Comparison of ENCODE assay signal across 12 mouse cellular contexts in genomic region chr4:138739136-138739851, GRCm38 (mm10). TPM values are rescaled to one million over a fixed set of nuclear protein-coding genes. Genes with fewer than 3 reads are reported as not detected.
DNase-seq lines count a peak whose midpoint lies in the region; ATAC-seq and TF ChIP-seq lines count a peak whose summit lies in the region.
"Had no signal": no experiment of that assay in that cellular context is flagged by ENCODE, and none has a peak within 500 bp of the region (broad histone marks: within the 10 kb centered on the region; RNA-seq: fewer than 3 reads in every experiment).

No protein-coding gene starts in this region.

- no peak for TF ChIP-seq CTCF in left cerebral cortex, adult 2 months (IDR thresholded peaks at IDR 0.05)

- intact Hi-C loops in left cerebral cortex, adult 2 months (cut with DNase I) = no loop called here
- intact Hi-C loops in left cerebral cortex, postnatal 4 days (cut with DNase I) = no loop called here

- peaks cover 17% of the 10 kb centered on the region for H3K27me3 ChIP-seq in forebrain, embryonic 10.5 days (ENCODE audit: poor library complexity, severe bottlenecking)
- H3K27me3 ChIP-seq in forebrain, embryonic 16.5 days (replicated peaks; ENCODE audit: control insufficient read depth, insufficient read depth, low read length) = no peaks in the 10 kb centered on the region
- H3K27me3 ChIP-seq: lung, embryonic 15.5 days had no signal

- H3K4me3 ChIP-seq in forebrain, embryonic 10.5 days = no peak overlapping the region
- no peak overlapping the region for H3K4me3 ChIP-seq in forebrain, embryonic 16.5 days (replicated peaks; ENCODE audit: low read length)
- no peak overlapping the region for H3K4me3 ChIP-seq in left cerebral cortex, adult 2 months
- H3K4me3 ChIP-seq: lung, embryonic 15.5 days had no signal

- no peak overlapping the region for H3K4me2 ChIP-seq in forebrain, embryonic 16.5 days (ENCODE audit: low read length)
- H3K4me2 ChIP-seq: lung, embryonic 15.5 days had no signal

- H3K9ac ChIP-seq in forebrain, embryonic 16.5 days (replicated peaks; ENCODE audit: low read depth, low read length) = no peak overlapping the region
- H3K9ac ChIP-seq: lung, embryonic 15.5 days had no signal

- 21% methylated on average over 7 of the region's 7 CpGs for WGBS in forebrain, embryonic 10.5 days
- WGBS in forebrain, embryonic 16.5 days = 21% methylated on average over 7 of the region's 7 CpGs

- H3K36me3 ChIP-seq in forebrain, embryonic 10.5 days (replicated peaks) = no peaks in the 10 kb centered on the region
- no peaks in the 10 kb centered on the region for H3K36me3 ChIP-seq in forebrain, embryonic 16.5 days (ENCODE audit: control insufficient read depth, insufficient read depth)
- H3K36me3 ChIP-seq: lung, embryonic 15.5 days had no signal

- H3K27ac ChIP-seq in forebrain, embryonic 10.5 days = peak overlapping the region; percentile 44
- H3K27ac ChIP-seq in forebrain, embryonic 16.5 days (ENCODE audit: low read length) = no peak overlapping the region
- H3K27ac ChIP-seq in left cerebral cortex, adult 2 months = peak overlapping the region; percentile 84
- H3K27ac ChIP-seq: lung, embryonic 15.5 days had no signal

- peak; percentile 21 for DNase-seq in forebrain, embryonic 10.5 days (ENCODE audit: extremely low spot score, low spot score)
- DNase-seq in left cerebral cortex, adult 2 months (ENCODE audit: extremely low spot score in 1 of 2, low spot score in 2 of 2) = peak; percentile 36 to 56
- no peak for DNase-seq in left cerebral cortex, postnatal 4 days
- peak; percentile 50 for DNase-seq in cerebellum, adult 9-11 months
- DNase-seq in mesoderm, embryonic 11.5 days (ENCODE audit: low read depth, low spot score) = peak; percentile 41
- DNase-seq in spleen, adult 12 weeks (ENCODE audit: low spot score) = no peak
- DNase-seq: heart, adult 11 months; thymus, adult 18-20 months had no signal

- no peaks in the 10 kb centered on the region for H3K9me3 ChIP-seq in forebrain, embryonic 10.5 days
- H3K9me3 ChIP-seq in forebrain, embryonic 16.5 days (ENCODE audit: control insufficient read depth, low read length) = no peaks in the 10 kb centered on the region
- H3K9me3 ChIP-seq: lung, embryonic 15.5 days had no signal

- peaks cover 51% of the 10 kb centered on the region for H3K4me1 ChIP-seq in forebrain, embryonic 10.5 days
- H3K4me1 ChIP-seq in forebrain, embryonic 16.5 days (replicated peaks; ENCODE audit: control insufficient read depth, insufficient read depth, low read length) = peaks cover 7% of the 10 kb centered on the region; the same call in 1 of the 2 replicates

- no peak for ATAC-seq in forebrain, embryonic 16.5 days
- no peak for ATAC-seq in CD4-positive, CD25-positive, alpha-beta regulatory T cell, adult 4 months

RNA-seq across cellular contexts. Expression of gene Ubxn10, which starts 2.3 kb away (rescaled TPM):
- polyA plus RNA-seq in forebrain, embryonic 10.5 days (2016; fragmentation: Nextera tagmentation; extraction: Ambion mirVana) = 1.0 and 1.4 TPM in 2 replicates
- 1.3 and 1.9 TPM in 2 replicates for polyA plus RNA-seq in forebrain, embryonic 16.5 days (2015; fragmentation: Nextera tagmentation; extraction: Ambion mirVana)
- total RNA-seq in left cerebral cortex, adult 2 months (2021) = 1 to 10 TPM; 1.4 to 1.5 TPM
- 1 to 10 TPM; 1.4 to 1.7 TPM for total RNA-seq in left cerebral cortex, postnatal 4 days (2021)
- not detected for polyA plus RNA-seq in CD4-positive, CD25-positive, alpha-beta regulatory T cell, adult 4 months (2017; shearing (Covaris generic))
- polyA plus RNA-seq: C2C12 had no signal

RNA-seq across cellular contexts. Expression of gene Pla2g2c, which starts 14.7 kb away (rescaled TPM):
- 0.33 and 0.57 TPM in 2 replicates for polyA plus RNA-seq in forebrain, embryonic 10.5 days (2016; fragmentation: Nextera tagmentation; extraction: Ambion mirVana)
- polyA plus RNA-seq in forebrain, embryonic 16.5 days (2015; fragmentation: Nextera tagmentation; extraction: Ambion mirVana) = not detected in 2 replicates
- total RNA-seq in left cerebral cortex, adult 2 months (2021) = not detected
- under 1 TPM in 1 of 2 experiments, not detected in 1; 0.10 TPM for total RNA-seq in left cerebral cortex, postnatal 4 days (2021)
- polyA plus RNA-seq in CD4-positive, CD25-positive, alpha-beta regulatory T cell, adult 4 months (2017; shearing (Covaris generic)) = not detected
- polyA plus RNA-seq: C2C12 had no signal

RNA-seq across cellular contexts. Expression of gene Pla2g2f, which starts 18.1 kb away (rescaled TPM):
- not detected in 2 replicates for polyA plus RNA-seq in forebrain, embryonic 10.5 days (2016; fragmentation: Nextera tagmentation; extraction: Ambion mirVana)
- polyA plus RNA-seq in forebrain, embryonic 16.5 days (2015; fragmentation: Nextera tagmentation; extraction: Ambion mirVana) = not detected in 2 replicates
- not detected for total RNA-seq in left cerebral cortex, adult 2 months (2021)
- total RNA-seq in left cerebral cortex, postnatal 4 days (2021) = not detected
- polyA plus RNA-seq in CD4-positive, CD25-positive, alpha-beta regulatory T cell, adult 4 months (2017; shearing (Covaris generic)) = not detected
- polyA plus RNA-seq: C2C12; lung, embryonic 15.5 days had no signal

RNA-seq across cellular contexts. Expression of gene Pla2g2d, which starts 36.2 kb away (rescaled TPM):
- polyA plus RNA-seq in forebrain, embryonic 10.5 days (2016; fragmentation: Nextera tagmentation; extraction: Ambion mirVana) = 0.15 TPM in 1 of 2 replicates, not detected in the other
- 0.16 TPM in 1 of 2 replicates, not detected in the other for polyA plus RNA-seq in forebrain, embryonic 16.5 days (2015; fragmentation: Nextera tagmentation; extraction: Ambion mirVana)
- under 1 TPM; 0.42 to 0.97 TPM for total RNA-seq in left cerebral cortex, adult 2 months (2021)
- total RNA-seq in left cerebral cortex, postnatal 4 days (2021) = not detected
- polyA plus RNA-seq in CD4-positive, CD25-positive, alpha-beta regulatory T cell, adult 4 months (2017; shearing (Covaris generic)) = under 1 TPM; 0.15 to 0.85 TPM
- polyA plus RNA-seq: C2C12; lung, embryonic 15.5 days had no signal

Comparison
In these comparisons a context has a peak if more than half of its experiments do, and no peak if none do; other contexts are left out.
1. DNase-seq: peak in forebrain, embryonic 10.5 days (single experiment), left cerebral cortex, adult 2 months (2 of 2), cerebellum, adult 9-11 months (single experiment) and mesoderm, embryonic 11.5 days (single experiment); none in left cerebral cortex, postnatal 4 days (single experiment) and spleen, adult 12 weeks (single experiment).